Mouse (Mus musculus): ENCODE data around the gene Ccdc9. TPM values are rescaled to one million over a fixed set of nuclear protein-coding genes. Genes with fewer than 3 reads are reported as not detected.

The Ccdc9 gene
- polyA plus RNA-seq, 1 experiment from 2014 or later, result 23.3 TPM

GRCm38 (mm10) chr7:16240978-16241303, 45.7 kb downstream of the Ccdc9 start:
- no peak for ATAC-seq (ENCODE audit: low FRiP score)

GRCm38 (mm10) chr7:16240281-16240977, 46.2 kb downstream of the Ccdc9 start:
- no peaks in the 10 kb centered on the region for H3K27me3 ChIP-seq (replicated peaks)
- WGBS, result 77% methylated on average over 7 of the region's 7 CpGs
- H3K4me3 ChIP-seq (replicated peaks), result no peak overlapping the region
- no peak overlapping the region for H3K9ac ChIP-seq (replicated peaks)
- H3K9me3 ChIP-seq (replicated peaks), result no peaks in the 10 kb centered on the region
- ATAC-seq (ENCODE audit: low FRiP score), result no peak
- H3K36me3 ChIP-seq, result no peaks in the 10 kb centered on the region
- no peak overlapping the region for H3K4me2 ChIP-seq
- H3K4me1 ChIP-seq, result no peaks in the 10 kb centered on the region
- no peak overlapping the region for H3K27ac ChIP-seq (replicated peaks)

More at GRCm38 (mm10) chr7:16240978-16241303, 45.7 kb downstream of the Ccdc9 start:
- Histone ChIP-seq H3K4me1 (no peaks in the 10 kb centered on the region), H3K27me3 (replicated peaks) (no peaks in the 10 kb centered on the region), H3K36me3 (no peaks in the 10 kb centered on the region), H3K9me3 (replicated peaks) (no peaks in the 10 kb centered on the region), H3K4me3 (replicated peaks) (no peak overlapping the region), H3K9ac (replicated peaks) (no peak overlapping the region), H3K27ac (replicated peaks) (no peak overlapping the region), H3K4me2 (no peak overlapping the region)
- WGBS, result 93% methylated on average over 1 of the region's 1 CpGs

- 56% methylated on average over 9 of the region's 9 CpGs for WGBS
Measured at GRCm38 (mm10) chr7:16239554-16239997, 47.0 kb downstream of the Ccdc9 start.

GRCm38 (mm10) chr7:16229869-16230268, 56.7 kb downstream of the Ccdc9 start:
- no peak for ATAC-seq (ENCODE audit: low FRiP score)
- H3K4me2 ChIP-seq, result no peak overlapping the region
- H3K9me3 ChIP-seq (replicated peaks), result no peaks in the 10 kb centered on the region
- H3K27ac ChIP-seq (replicated peaks), result no peak overlapping the region
- H3K36me3 ChIP-seq, result no peaks in the 10 kb centered on the region
- no peaks in the 10 kb centered on the region for H3K27me3 ChIP-seq (replicated peaks)
- H3K9ac ChIP-seq (replicated peaks), result no peak overlapping the region
- no peaks in the 10 kb centered on the region for H3K4me1 ChIP-seq
- WGBS, result 59% methylated on average over 5 of the region's 5 CpGs
- H3K4me3 ChIP-seq (replicated peaks), result no peak overlapping the region

More at GRCm38 (mm10) chr7:16239554-16239997, 47.0 kb downstream of the Ccdc9 start:
- H3K9ac ChIP-seq (replicated peaks), result no peak overlapping the region
- H3K36me3 ChIP-seq, result no peaks in the 10 kb centered on the region
- H3K9me3 ChIP-seq (replicated peaks), result no peaks in the 10 kb centered on the region
- no peak overlapping the region for H3K27ac ChIP-seq (replicated peaks)
- no peaks in the 10 kb centered on the region for H3K4me1 ChIP-seq
- H3K4me3 ChIP-seq (replicated peaks), result no peak overlapping the region
- ATAC-seq (ENCODE audit: low FRiP score), result no peak
- no peak overlapping the region for H3K4me2 ChIP-seq
- no peaks in the 10 kb centered on the region for H3K27me3 ChIP-seq (replicated peaks)

Other genes with a start within 250 kb of the Ccdc9 start
- gene Bicra, start 238.9 kb downstream of the Ccdc9 start, polyA plus RNA-seq (2015; fragmentation: Nextera tagmentation; extraction: Ambion mirVana), result 6.6 and 7.3 TPM in 2 replicates
- 0.15 and 0.17 TPM in 2 replicates for gene Zfp541, start 225.0 kb downstream of the Ccdc9 start, polyA plus RNA-seq (2015; fragmentation: Nextera tagmentation; extraction: Ambion mirVana)
- gene Napa, start 188.3 kb downstream of the Ccdc9 start, polyA plus RNA-seq (2015; fragmentation: Nextera tagmentation; extraction: Ambion mirVana), result 236 and 238 TPM in 2 replicates
- gene Kptn, start 166.9 kb downstream of the Ccdc9 start, polyA plus RNA-seq (2015; fragmentation: Nextera tagmentation; extraction: Ambion mirVana), result 45.8 and 48.1 TPM in 2 replicates
- 1.2 and 1.4 TPM in 2 replicates for gene Slc8a2, start 157.0 kb downstream of the Ccdc9 start, polyA plus RNA-seq (2015; fragmentation: Nextera tagmentation; extraction: Ambion mirVana)
- 104 and 126 TPM in 2 replicates for gene Meis3, start 111.7 kb downstream of the Ccdc9 start, polyA plus RNA-seq (2015; fragmentation: Nextera tagmentation; extraction: Ambion mirVana)
- 12.2 and 13.2 TPM in 2 replicates for gene Dhx34, start 64.8 kb downstream of the Ccdc9 start, polyA plus RNA-seq (2015; fragmentation: Nextera tagmentation; extraction: Ambion mirVana)
- 0.10 and 0.22 TPM in 2 replicates for gene C5ar2, start 42.6 kb downstream of the Ccdc9 start, polyA plus RNA-seq (2015; fragmentation: Nextera tagmentation; extraction: Ambion mirVana)
- gene C5ar1, start 27.3 kb downstream of the Ccdc9 start, polyA plus RNA-seq (2015; fragmentation: Nextera tagmentation; extraction: Ambion mirVana), result 1.7 and 2.7 TPM in 2 replicates
- 56.4 and 66.4 TPM in 2 replicates for gene Inafm1, start 13.2 kb downstream of the Ccdc9 start, polyA plus RNA-seq (2015; fragmentation: Nextera tagmentation; extraction: Ambion mirVana)
- gene Bbc3, start 21.6 kb upstream of the Ccdc9 start, polyA plus RNA-seq (2015; fragmentation: Nextera tagmentation; extraction: Ambion mirVana), result 25.4 and 27.5 TPM in 2 replicates
- gene Sae1, start 101.0 kb upstream of the Ccdc9 start, polyA plus RNA-seq (2015; fragmentation: Nextera tagmentation; extraction: Ambion mirVana), result 239 and 275 TPM in 2 replicates
- gene Zc3h4, start 114.1 kb upstream of the Ccdc9 start, polyA plus RNA-seq (2015; fragmentation: Nextera tagmentation; extraction: Ambion mirVana), result 14.5 and 17.3 TPM in 2 replicates
- gene Tmem160, start 166.0 kb upstream of the Ccdc9 start, polyA plus RNA-seq (2015; fragmentation: Nextera tagmentation; extraction: Ambion mirVana), result 66.4 and 72.3 TPM in 2 replicates
- 3.6 and 3.8 TPM in 2 replicates for gene Npas1, start 190.9 kb upstream of the Ccdc9 start, polyA plus RNA-seq (2015; fragmentation: Nextera tagmentation; extraction: Ambion mirVana)